Mouse (Mus musculus) left cerebral cortex, adult 9 months (tissue): ENCODE results near the gene Olfr1233.

ENCODE experiments used
- DNase-seq, 2 experiments: peaks; one replicate each; pipeline ENCODE4 v3.0.0; 2022; ENCODE audit warnings: low spot score in 2 of 2

Olfr1233 gene

GRCm38 (mm10) chr2:89342298-89342697 is at the start of gene Olfr1233:
Gene Olfr1233 (minus strand): TSS chr2:89342398.
- DNase-seq: no peak

GRCm38 (mm10) chr2:89364765-89365164 is 22.6 kb upstream of the Olfr1233 start, which contains the start of gene Olfr1234:
Gene Olfr1234 (minus strand): TSS chr2:89364865.
- DNase-seq: no peak

- no peak for DNase-seq
Observed at GRCm38 (mm10) chr2:89329575-89329974, 12.6 kb downstream of the Olfr1233 start, which contains the start of gene Olfr1232. Gene Olfr1232 (minus strand): TSS chr2:89329675.

GRCm38 (mm10) chr2:89306974-89307373 is 35.2 kb downstream of the Olfr1233 start, which contains the start of gene Olfr1231:
Gene Olfr1231 (minus strand): TSS chr2:89307074.
- DNase-seq: no peak

- DNase-seq: no peak
Observed at GRCm38 (mm10) chr2:89297168-89297567, 45.0 kb downstream of the Olfr1233 start, which contains the start of gene Olfr1230. Gene Olfr1230 (minus strand): TSS chr2:89297268.

- DNase-seq: no peak
Observed at GRCm38 (mm10) chr2:89287914-89288313, 54.3 kb downstream of the Olfr1233 start, which contains the start of gene Olfr1229. Gene Olfr1229 (minus strand): TSS chr2:89288014.
